Mouse (Mus musculus) E14TG2a.4 (cell line): ENCODE data around the gene Pde4d.

Source experiments
- H3K27me3 ChIP-seq: 2 replicates; pipeline ENCODE4 v1.6.1; 2014; ENCODE audit warnings: low read length, control low read depth; ENCODE audit not compliant: insufficient read depth
- H3K36me3 ChIP-seq: 2 replicates; pipeline ENCODE4 v1.6.1; 2014; ENCODE audit warnings: low read length, control low read depth; ENCODE audit not compliant: insufficient read depth
- H3K4me1 ChIP-seq: replicated peaks from 2 replicates; pipeline ENCODE4 v1.6.1; 2014; ENCODE audit warnings: low read depth, low read length, control low read depth
- H3K4me3 ChIP-seq: replicated peaks from 2 replicates; pipeline ENCODE4 v1.5.1; 2014; ENCODE audit warnings: mild to moderate bottlenecking, low read length
- H3K9me3 ChIP-seq: 2 replicates; pipeline ENCODE4 v1.6.1; 2014; ENCODE audit warnings: low read length, control low read depth
- CTCF ChIP-seq: conservative IDR thresholded peaks from 2 replicates; pipeline ENCODE4 v1.5.1; 2014; ENCODE audit warnings: low read length
- NANOG ChIP-seq: IDR thresholded peaks from 2 replicates; pipeline ENCODE4 v1.6.1; 2014; ENCODE audit warnings: borderline replicate concordance, low read length, mixed read lengths
- POU5F1 ChIP-seq: IDR thresholded peaks from 2 replicates; pipeline ENCODE4 v1.6.1; 2014; ENCODE audit warnings: low read length, borderline replicate concordance

Gene Pde4d

GRCm38 (mm10) chr13:108431776-108432175, 18.0 kb upstream of the Pde4d start:
- peaks cover 44% of the 10 kb centered on the region for H3K9me3 ChIP-seq
- no peak overlapping the region for H3K4me3 ChIP-seq
- TF ChIP-seq NANOG (no peak), POU5F1 (no peak), CTCF (no peak)
- H3K36me3 ChIP-seq = no peaks in the 10 kb centered on the region
- H3K27me3 ChIP-seq = no peaks in the 10 kb centered on the region
- H3K4me1 ChIP-seq = no peaks in the 10 kb centered on the region

GRCm38 (mm10) chr13:108435687-108436086, 14.1 kb upstream of the Pde4d start:
- no peaks in the 10 kb centered on the region for H3K4me1 ChIP-seq
- TF ChIP-seq CTCF = no peak
- no peak for TF ChIP-seq POU5F1
- TF ChIP-seq NANOG = no peak
- H3K9me3 ChIP-seq = peaks cover 81% of the 10 kb centered on the region
- H3K4me3 ChIP-seq = no peak overlapping the region
- no peaks in the 10 kb centered on the region for H3K27me3 ChIP-seq
- H3K36me3 ChIP-seq = no peaks in the 10 kb centered on the region

- H3K4me1 ChIP-seq = no peaks in the 10 kb centered on the region
- H3K4me3 ChIP-seq = no peak overlapping the region
- H3K9me3 ChIP-seq = peaks cover 91% of the 10 kb centered on the region
- H3K27me3 ChIP-seq = no peaks in the 10 kb centered on the region
- no peaks in the 10 kb centered on the region for H3K36me3 ChIP-seq
- TF ChIP-seq POU5F1 = no peak
- no peak for TF ChIP-seq NANOG
- TF ChIP-seq CTCF = no peak
These were observed 12.3 kb upstream of the Pde4d start for GRCm38 (mm10) chr13:108437424-108437823.

- TF ChIP-seq POU5F1 = no peak
- no peak for TF ChIP-seq CTCF
- TF ChIP-seq NANOG = no peak
- no peaks in the 10 kb centered on the region for H3K36me3 ChIP-seq
- no peaks in the 10 kb centered on the region for H3K4me1 ChIP-seq
- H3K4me3 ChIP-seq = no peak overlapping the region
- H3K27me3 ChIP-seq = no peaks in the 10 kb centered on the region
- peaks cover 82% of the 10 kb centered on the region for H3K9me3 ChIP-seq
These were observed 10.7 kb upstream of the Pde4d start for GRCm38 (mm10) chr13:108439012-108439411.

- H3K9me3 ChIP-seq = no peaks in the 10 kb centered on the region; the same call in 1 of the 2 replicates
- no peaks in the 10 kb centered on the region for H3K36me3 ChIP-seq
- no peak for TF ChIP-seq POU5F1
- no peak for TF ChIP-seq CTCF
- TF ChIP-seq NANOG = no peak
- no peak overlapping the region for H3K4me3 ChIP-seq
- no peaks in the 10 kb centered on the region for H3K27me3 ChIP-seq
- no peaks in the 10 kb centered on the region for H3K4me1 ChIP-seq
These were observed 1.3 kb upstream of the Pde4d start for GRCm38 (mm10) chr13:108448348-108448931.

GRCm38 (mm10) chr13:108451122-108451521, 1.4 kb downstream of the Pde4d start:
- Histone ChIP-seq H3K36me3 (no peaks in the 10 kb centered on the region), H3K9me3 (no peaks in the 10 kb centered on the region), H3K4me3 (no peak overlapping the region), H3K4me1 (no peaks in the 10 kb centered on the region), H3K27me3 (no peaks in the 10 kb centered on the region)
- TF ChIP-seq NANOG (no peak), CTCF (no peak), POU5F1 (no peak)

- H3K36me3 ChIP-seq = no peaks in the 10 kb centered on the region
- no peak for TF ChIP-seq POU5F1
- no peak for TF ChIP-seq NANOG
- no peak for TF ChIP-seq CTCF
- no peaks in the 10 kb centered on the region for H3K27me3 ChIP-seq
- H3K9me3 ChIP-seq = no peaks in the 10 kb centered on the region
- no peak overlapping the region for H3K4me3 ChIP-seq
- H3K4me1 ChIP-seq = no peaks in the 10 kb centered on the region
These were observed 3.5 kb downstream of the Pde4d start for GRCm38 (mm10) chr13:108453064-108453919.

- peaks cover 12% of the 10 kb centered on the region for H3K9me3 ChIP-seq
- no peaks in the 10 kb centered on the region for H3K4me1 ChIP-seq
- no peaks in the 10 kb centered on the region for H3K36me3 ChIP-seq
- no peak overlapping the region for H3K4me3 ChIP-seq
- H3K27me3 ChIP-seq = no peaks in the 10 kb centered on the region
- TF ChIP-seq CTCF (no peak), NANOG (no peak), POU5F1 (no peak)
These were observed 12.8 kb downstream of the Pde4d start for GRCm38 (mm10) chr13:108462518-108462917.

GRCm38 (mm10) chr13:108465755-108466154, 16.0 kb downstream of the Pde4d start:
- Histone ChIP-seq H3K4me1 (no peaks in the 10 kb centered on the region), H3K36me3 (no peaks in the 10 kb centered on the region), H3K4me3 (no peak overlapping the region), H3K27me3 (no peaks in the 10 kb centered on the region), H3K9me3 (peaks cover 2% of the 10 kb centered on the region)
- TF ChIP-seq CTCF (no peak), POU5F1 (no peak), NANOG (no peak)
